Mouse (Mus musculus) brain, embryonic 14.5 days (tissue): ENCODE data around the gene Slit2. TPM values are rescaled to one million over a fixed set of nuclear protein-coding genes. Genes with fewer than 3 reads are reported as not detected.

Experiments used
- DNase-seq: peaks from one replicate; pipeline ENCODE4 v3.0.0-alpha.2; 2011; ENCODE audit warnings: low read depth
- CTCF ChIP-seq: fragments of 200-500 bp; IDR thresholded peaks from 2 replicates; pipeline ENCODE4 v1.5.1; 2012; ENCODE audit warnings: inconsistent platforms, mild to moderate bottlenecking, moderate library complexity, borderline replicate concordance; ENCODE audit not compliant: insufficient read depth, insufficient read length; ENCODE audit errors: extremely low read depth
- POLR2A ChIP-seq: fragments of 200-500 bp; IDR thresholded peaks from 2 replicates; pipeline ENCODE4 v1.6.1; 2012; ENCODE audit warnings: mild to moderate bottlenecking, inconsistent platforms, borderline replicate concordance; ENCODE audit not compliant: poor library complexity, insufficient read depth, insufficient read length, severe bottlenecking; ENCODE audit errors: extremely low read depth
- polyA plus RNA-seq: library from polyadenylated mRNA; depleted of rRNA; stranded (reverse); fragments of >200 nt; gene quantifications from 2 replicates; pipeline ENCODE4 v1.2.3, GENCODE M21; 2012

Slit2 gene
- polyA plus RNA-seq, 1 experiment, result 31.8 TPM

- TF ChIP-seq CTCF (no peak), POLR2A (no peak)
- peak; percentile 61 for DNase-seq
These were observed 156.5 kb downstream of the Slit2 start for GRCm38 (mm10) chr5:48139488-48139862.

- DNase-seq, result no peak
- no peak for TF ChIP-seq POLR2A
- no peak for TF ChIP-seq CTCF
These were observed 163.1 kb downstream of the Slit2 start for GRCm38 (mm10) chr5:48146082-48146481.

GRCm38 (mm10) chr5:48160829-48161228 lies 177.9 kb downstream of the Slit2 start:
- TF ChIP-seq CTCF (no peak), POLR2A (no peak)
- no peak for DNase-seq

- DNase-seq, result peak; percentile 26
- no peak for TF ChIP-seq POLR2A
- TF ChIP-seq CTCF, result no peak
These were observed 198.8 kb downstream of the Slit2 start for GRCm38 (mm10) chr5:48181646-48182302.

GRCm38 (mm10) chr5:48184358-48184757 lies 201.4 kb downstream of the Slit2 start:
- DNase-seq, result no peak
- TF ChIP-seq POLR2A (no peak), CTCF (no peak)

- TF ChIP-seq CTCF (no peak), POLR2A (no peak)
- peak; percentile 48 for DNase-seq
These were observed 204.9 kb downstream of the Slit2 start for GRCm38 (mm10) chr5:48187819-48188218.

GRCm38 (mm10) chr5:48199380-48199779 lies 216.4 kb downstream of the Slit2 start:
- TF ChIP-seq POLR2A (no peak), CTCF (no peak)
- no peak for DNase-seq

- TF ChIP-seq CTCF (no peak), POLR2A (no peak)
- peak; percentile 33 for DNase-seq
These were observed 232.3 kb downstream of the Slit2 start for GRCm38 (mm10) chr5:48215248-48215647.

- peak; percentile 62 for DNase-seq
- TF ChIP-seq CTCF, result no peak
- TF ChIP-seq POLR2A, result no peak
These were observed 236.8 kb downstream of the Slit2 start for GRCm38 (mm10) chr5:48219624-48220155.

- DNase-seq, result peak; percentile 47
- TF ChIP-seq POLR2A, result no peak
- no peak for TF ChIP-seq CTCF
These were observed 242.6 kb downstream of the Slit2 start for GRCm38 (mm10) chr5:48225500-48225899.

- TF ChIP-seq POLR2A (no peak), CTCF (no peak)
- no peak for DNase-seq
These were observed 247.6 kb downstream of the Slit2 start for GRCm38 (mm10) chr5:48230430-48231080.

GRCm38 (mm10) chr5:48234728-48235127 lies 251.8 kb downstream of the Slit2 start:
- peak; percentile 25 for DNase-seq
- no peak for TF ChIP-seq POLR2A

- TF ChIP-seq POLR2A, result no peak
- no peak for TF ChIP-seq CTCF
- DNase-seq, result peak; percentile 10
These were observed 252.3 kb downstream of the Slit2 start for GRCm38 (mm10) chr5:48235270-48235669.

- peak; percentile 71; the same call in 1 of the 2 replicates for TF ChIP-seq CTCF
- DNase-seq, result peak; percentile 90
These were observed 257.8 kb downstream of the Slit2 start for GRCm38 (mm10) chr5:48240751-48241150.
